Mouse (Mus musculus) midbrain, embryonic 11.5 days (tissue): Measurements from ENCODE around the gene Aar2. TPM values are rescaled to one million over a fixed set of nuclear protein-coding genes. Genes with fewer than 3 reads are reported as not detected.

ENCODE experiments used
- ATAC-seq: fragments of 200-750 bp; cut with Nextera tagmentation; 2 replicates; pipeline ENCODE4 v1.8.0; 2017; ENCODE audit warnings: moderate TSS enrichment, moderate library complexity; ENCODE audit not compliant: low FRiP score
- DNase-seq: peaks from one replicate; pipeline ENCODE4 v3.0.0; 2015; ENCODE audit warnings: low spot score; ENCODE audit errors: missing footprints
- H3K27ac ChIP-seq: fragments of 300-500 bp; sonication (generic); 2 replicates; pipeline ENCODE4 v1.5.1; 2014; ENCODE audit warnings: low read depth, low read length
- H3K27me3 ChIP-seq: fragments of 300-500 bp; sonication (generic); 2 replicates; pipeline ENCODE4 v1.6.1; 2014; ENCODE audit warnings: mild to moderate bottlenecking, low read length, moderate library complexity, mixed read lengths; ENCODE audit not compliant: control insufficient read depth, insufficient read depth
- H3K36me3 ChIP-seq: fragments of 300-500 bp; sonication (generic); 2 replicates; pipeline ENCODE4 v1.6.1; 2014; ENCODE audit warnings: mild to moderate bottlenecking, low read length, moderate library complexity, mixed read lengths; ENCODE audit not compliant: control insufficient read depth, insufficient read depth
- H3K4me1 ChIP-seq: fragments of 300-500 bp; sonication (generic); 2 replicates; pipeline ENCODE4 v1.6.1; 2014; ENCODE audit warnings: low read length; ENCODE audit not compliant: control insufficient read depth, insufficient read depth
- H3K4me2 ChIP-seq: fragments of 300-500 bp; sonication (generic); 2 replicates; pipeline ENCODE4 v1.6.1; 2014; ENCODE audit warnings: mild to moderate bottlenecking, moderate library complexity
- H3K4me3 ChIP-seq: fragments of 300-500 bp; sonication (generic); 2 replicates; pipeline ENCODE4 v1.5.1; 2014; ENCODE audit warnings: low read depth, low read length
- H3K9ac ChIP-seq: fragments of 300-500 bp; sonication (generic); 2 replicates; pipeline ENCODE4 v1.6.1; 2014; ENCODE audit warnings: low read length
- H3K9me3 ChIP-seq: fragments of 300-500 bp; sonication (generic); 2 replicates; pipeline ENCODE4 v1.6.1; 2016; ENCODE audit warnings: low read length; ENCODE audit not compliant: control insufficient read depth
- WGBS: fragments of 180-500 bp; shearing (Covaris S2); extraction: QIAGEN DNeasy Blood & Tissue Kit; methylation state at CpG from one replicate; pipeline ENCODE4 v1.1.7; 2014; 5-methylcytosine and 5-hydroxymethylcytosine counted together
- polyA plus RNA-seq: library from polyadenylated mRNA; unstranded; fragments of >200 nt; fragmentation: Nextera tagmentation; extraction: Ambion mirVana; gene quantifications from 2 replicates; pipeline ENCODE4 v1.2.1, GENCODE M21; 2014

Aar2 gene
- polyA plus RNA-seq, 1 experiment from 2014 or later = 46.8 TPM

GRCm38 (mm10) chr2:156543804-156544203 lies 3.6 kb upstream of the Aar2 start:
- H3K36me3 ChIP-seq = no peaks in the 10 kb centered on the region
- DNase-seq (no peak), ATAC-seq (no peak)
- WGBS = 76% methylated on average over 3 of the region's 3 CpGs
- H3K4me2 ChIP-seq = no peak overlapping the region
- peaks cover 9% of the 10 kb centered on the region for H3K4me1 ChIP-seq
- H3K9me3 ChIP-seq = no peaks in the 10 kb centered on the region
- H3K9ac ChIP-seq = no peak overlapping the region
- no peaks in the 10 kb centered on the region for H3K27me3 ChIP-seq
- H3K4me3 ChIP-seq = no peak overlapping the region
- H3K27ac ChIP-seq = no peak overlapping the region

- Histone ChIP-seq H3K4me1 (peaks cover 5% of the 10 kb centered on the region), H3K9me3 (no peaks in the 10 kb centered on the region), H3K36me3 (peaks cover 14% of the 10 kb centered on the region; the same call in 1 of the 2 replicates), H3K9ac (no peak overlapping the region), H3K4me3 (no peak overlapping the region), H3K4me2 (no peak overlapping the region), H3K27me3 (no peaks in the 10 kb centered on the region), H3K27ac (no peak overlapping the region)
- WGBS = 90% methylated on average over 4 of the region's 4 CpGs
- DNase-seq (no peak), ATAC-seq (no peak)
Observed at GRCm38 (mm10) chr2:156552421-156552820, 5.0 kb downstream of the Aar2 start.

- no peak for DNase-seq
- Histone ChIP-seq H3K4me2 (no peak overlapping the region), H3K4me1 (no peaks in the 10 kb centered on the region), H3K9me3 (no peaks in the 10 kb centered on the region), H3K27ac (no peak overlapping the region), H3K36me3 (peaks cover 8% of the 10 kb centered on the region; the same call in 1 of the 2 replicates), H3K4me3 (no peak overlapping the region), H3K27me3 (no peaks in the 10 kb centered on the region), H3K9ac (no peak overlapping the region)
- ATAC-seq = no peak
- 93% methylated on average over 2 of the region's 2 CpGs for WGBS
Observed at GRCm38 (mm10) chr2:156561808-156562207, 14.4 kb downstream of the Aar2 start.

GRCm38 (mm10) chr2:156563557-156563956 lies 16.2 kb downstream of the Aar2 start:
- H3K36me3 ChIP-seq = peaks cover 10% of the 10 kb centered on the region
- H3K4me1 ChIP-seq = no peaks in the 10 kb centered on the region
- no peak overlapping the region for H3K9ac ChIP-seq
- ATAC-seq (no peak), DNase-seq (no peak)
- no peak overlapping the region for H3K4me2 ChIP-seq
- H3K4me3 ChIP-seq = no peak overlapping the region
- no peaks in the 10 kb centered on the region for H3K27me3 ChIP-seq
- no peaks in the 10 kb centered on the region for H3K9me3 ChIP-seq
- WGBS = 87% methylated on average over 5 of the region's 5 CpGs
- no peak overlapping the region for H3K27ac ChIP-seq

- no peak for DNase-seq
- Histone ChIP-seq H3K9me3 (no peaks in the 10 kb centered on the region), H3K27me3 (no peaks in the 10 kb centered on the region), H3K36me3 (peaks cover 10% of the 10 kb centered on the region), H3K9ac (no peak overlapping the region), H3K27ac (no peak overlapping the region), H3K4me2 (no peak overlapping the region), H3K4me1 (no peaks in the 10 kb centered on the region), H3K4me3 (no peak overlapping the region)
- no peak for ATAC-seq
- WGBS = 98% methylated on average over 2 of the region's 2 CpGs
Observed at GRCm38 (mm10) chr2:156566512-156566911, 19.1 kb downstream of the Aar2 start.

- DNase-seq (no peak), ATAC-seq (no peak)
- H3K9me3 ChIP-seq = no peaks in the 10 kb centered on the region
- 88% methylated on average over 7 of the region's 7 CpGs for WGBS
- H3K4me2 ChIP-seq = no peak overlapping the region
- H3K27me3 ChIP-seq = no peaks in the 10 kb centered on the region
- no peaks in the 10 kb centered on the region for H3K4me1 ChIP-seq
- H3K27ac ChIP-seq = no peak overlapping the region
- H3K9ac ChIP-seq = no peak overlapping the region
- no peak overlapping the region for H3K4me3 ChIP-seq
- H3K36me3 ChIP-seq = peaks cover 10% of the 10 kb centered on the region
Observed at GRCm38 (mm10) chr2:156568647-156569046, 21.3 kb downstream of the Aar2 start.

GRCm38 (mm10) chr2:156569261-156569660 lies 21.9 kb downstream of the Aar2 start:
- 82% methylated on average over 3 of the region's 3 CpGs for WGBS
- H3K4me3 ChIP-seq = no peak overlapping the region
- peaks cover 10% of the 10 kb centered on the region for H3K36me3 ChIP-seq

GRCm38 (mm10) chr2:156571521-156571920 lies 24.1 kb downstream of the Aar2 start:
- 78% methylated on average over 6 of the region's 6 CpGs for WGBS
- Histone ChIP-seq H3K27me3 (no peaks in the 10 kb centered on the region), H3K9me3 (no peaks in the 10 kb centered on the region), H3K27ac (no peak overlapping the region), H3K36me3 (peaks cover 10% of the 10 kb centered on the region), H3K4me3 (no peak overlapping the region), H3K4me2 (no peak overlapping the region), H3K9ac (no peak overlapping the region), H3K4me1 (no peaks in the 10 kb centered on the region)
- DNase-seq (no peak), ATAC-seq (no peak)

More at GRCm38 (mm10) chr2:156569261-156569660, 21.9 kb downstream of the Aar2 start:
- no peaks in the 10 kb centered on the region for H3K4me1 ChIP-seq
- DNase-seq = no peak
- no peak overlapping the region for H3K27ac ChIP-seq
- ATAC-seq = no peak
- H3K9me3 ChIP-seq = no peaks in the 10 kb centered on the region
- H3K27me3 ChIP-seq = no peaks in the 10 kb centered on the region
- H3K4me2 ChIP-seq = no peak overlapping the region
- H3K9ac ChIP-seq = no peak overlapping the region

GRCm38 (mm10) chr2:156576850-156577587 lies 29.6 kb downstream of the Aar2 start:
- Histone ChIP-seq H3K9me3 (no peaks in the 10 kb centered on the region), H3K36me3 (no peaks in the 10 kb centered on the region), H3K4me1 (no peaks in the 10 kb centered on the region), H3K9ac (no peak overlapping the region), H3K4me3 (no peak overlapping the region), H3K4me2 (no peak overlapping the region), H3K27ac (no peak overlapping the region), H3K27me3 (no peaks in the 10 kb centered on the region)
- ATAC-seq (no peak), DNase-seq (no peak)
- WGBS = 91% methylated on average over 7 of the region's 7 CpGs
